Mouse (Mus musculus) hindbrain, embryonic 12.5 days (tissue): ENCODE measurements around the gene P3h3. TPM values are rescaled to one million over a fixed set of nuclear protein-coding genes. Genes with fewer than 3 reads are reported as not detected.
"Not testable (repeated sequence)": the region's sequence is repeated elsewhere in the genome, so short reads cannot be mapped to it uniquely, and the experiment has no call there.

Experiments
- ATAC-seq: fragments of 200-750 bp; cut with Nextera tagmentation; 2 replicates; pipeline ENCODE4 v1.8.0; 2017; ENCODE audit warnings: moderate TSS enrichment; ENCODE audit not compliant: low FRiP score
- H3K27ac ChIP-seq: fragments of 300-500 bp; sonication (generic); 2 replicates; pipeline ENCODE4 v1.5.1; 2016; ENCODE audit warnings: mild to moderate bottlenecking
- H3K27me3 ChIP-seq: fragments of 300-500 bp; sonication (generic); 2 replicates; pipeline ENCODE4 v1.6.1; 2016; ENCODE audit warnings: mild to moderate bottlenecking
- H3K36me3 ChIP-seq: fragments of 300-500 bp; sonication (generic); 2 replicates; pipeline ENCODE4 v1.6.1; 2016; ENCODE audit warnings: mild to moderate bottlenecking
- H3K4me1 ChIP-seq: fragments of 300-500 bp; sonication (generic); 2 replicates; pipeline ENCODE4 v1.6.1; 2016
- H3K4me2 ChIP-seq: fragments of 300-500 bp; sonication (generic); replicated peaks from 2 replicates; pipeline ENCODE4 v1.6.1; 2016; ENCODE audit warnings: mild to moderate bottlenecking
- H3K4me3 ChIP-seq: fragments of 300-500 bp; sonication (generic); 2 replicates; pipeline ENCODE4 v1.5.1; 2016; ENCODE audit warnings: mild to moderate bottlenecking
- H3K9ac ChIP-seq: fragments of 300-500 bp; sonication (generic); 2 replicates; pipeline ENCODE4 v1.6.1; 2016; ENCODE audit warnings: mild to moderate bottlenecking, moderate library complexity
- H3K9me3 ChIP-seq: fragments of 300-500 bp; sonication (generic); replicated peaks from 2 replicates; pipeline ENCODE4 v1.6.1; 2016; ENCODE audit warnings: mild to moderate bottlenecking
- WGBS: fragments of 180-500 bp; shearing (Covaris S2); methylation state at CpG from one replicate; pipeline ENCODE4 v1.1.7; 2016; 5-methylcytosine and 5-hydroxymethylcytosine counted together
- polyA plus RNA-seq: library from polyadenylated mRNA; unstranded; fragments of >200 nt; fragmentation: Nextera tagmentation; extraction: Ambion mirVana; gene quantifications from 2 replicates; pipeline ENCODE4 v1.2.1, GENCODE M21; 2016

Gene P3h3
- polyA plus RNA-seq, 1 experiment from 2014 or later: 39.6 TPM

DNA sequence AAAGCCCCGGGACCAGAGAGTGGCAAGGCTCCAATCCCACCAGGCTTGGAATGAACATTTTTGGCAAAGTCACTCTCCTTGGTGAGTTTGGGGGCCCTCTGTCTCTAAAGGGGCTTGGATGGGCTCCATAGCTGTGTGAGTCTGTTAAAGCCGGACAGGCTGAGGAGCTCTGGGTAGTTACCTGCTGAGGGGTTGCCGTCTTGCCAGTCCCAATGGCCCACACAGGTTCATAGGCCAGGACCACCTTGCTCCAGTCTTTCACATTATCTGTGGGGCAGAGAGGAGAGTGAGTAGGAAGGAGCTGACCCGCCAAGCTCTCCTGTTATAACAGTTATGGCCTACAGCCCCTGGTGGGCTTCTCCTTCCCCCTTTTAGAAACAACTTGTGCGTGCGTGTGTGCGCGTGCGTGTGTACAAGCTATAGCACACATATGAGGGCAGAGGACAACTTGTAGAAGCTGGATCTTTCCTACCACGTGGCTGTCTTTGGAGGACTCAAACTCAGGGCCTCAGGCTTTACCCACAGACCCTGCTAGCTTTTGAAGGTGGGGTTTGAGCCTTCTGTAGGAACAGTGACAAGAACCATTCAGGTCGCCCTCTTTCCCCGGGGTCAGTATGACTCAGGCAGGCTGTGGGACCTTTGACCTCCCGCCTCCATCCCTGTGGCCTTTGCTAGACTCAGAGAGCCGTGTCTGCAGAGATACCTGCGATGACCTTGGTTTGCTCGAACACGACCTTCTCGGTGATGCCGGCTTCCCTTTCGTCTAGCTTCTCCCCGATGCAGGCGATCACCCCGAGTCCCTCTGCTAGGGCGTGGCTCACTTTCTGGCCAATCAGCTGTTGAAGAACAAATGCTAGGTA, 45.6 kb downstream of the P3h3 start:
- Histone ChIP-seq H3K27ac (peak overlapping the region; percentile 7; the same call in 1 of the 2 replicates), H3K27me3 (no peaks in the 10 kb centered on the region), H3K36me3 (peaks cover 33% of the 10 kb centered on the region), H3K4me1 (peaks cover 46% of the 10 kb centered on the region), H3K4me3 (peak overlapping the region; percentile 69), H3K4me2 (peak overlapping the region; percentile 89), H3K9ac (peak overlapping the region; percentile 79; the same call in 1 of the 2 replicates), H3K9me3 (no peaks in the 10 kb centered on the region)
- no peak for ATAC-seq
- 86% methylated on average over 24 of the region's 24 CpGs for WGBS

DNA sequence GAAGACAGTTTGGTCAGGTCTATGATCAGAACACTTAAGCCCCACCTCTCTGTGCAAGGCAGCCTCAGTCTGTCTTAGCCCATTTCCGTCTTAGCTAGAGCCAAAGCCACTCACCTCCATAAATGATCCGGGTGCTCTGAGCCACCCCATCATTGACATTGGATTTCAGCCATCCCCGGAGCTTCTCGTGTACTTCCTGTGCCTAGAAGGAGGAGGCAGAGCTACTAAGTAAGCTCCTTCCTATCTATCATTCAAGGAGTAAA, 46.2 kb downstream of the P3h3 start:
- Histone ChIP-seq H3K27ac (no peak overlapping the region), H3K4me2 (no peak overlapping the region), H3K4me3 (no peak overlapping the region), H3K9ac (no peak overlapping the region), H3K36me3 (peaks cover 28% of the 10 kb centered on the region), H3K4me1 (peaks cover 48% of the 10 kb centered on the region), H3K27me3 (no peaks in the 10 kb centered on the region), H3K9me3 (no peaks in the 10 kb centered on the region)
- no peak for ATAC-seq
- 81% methylated on average over 4 of the region's 4 CpGs for WGBS

DNA sequence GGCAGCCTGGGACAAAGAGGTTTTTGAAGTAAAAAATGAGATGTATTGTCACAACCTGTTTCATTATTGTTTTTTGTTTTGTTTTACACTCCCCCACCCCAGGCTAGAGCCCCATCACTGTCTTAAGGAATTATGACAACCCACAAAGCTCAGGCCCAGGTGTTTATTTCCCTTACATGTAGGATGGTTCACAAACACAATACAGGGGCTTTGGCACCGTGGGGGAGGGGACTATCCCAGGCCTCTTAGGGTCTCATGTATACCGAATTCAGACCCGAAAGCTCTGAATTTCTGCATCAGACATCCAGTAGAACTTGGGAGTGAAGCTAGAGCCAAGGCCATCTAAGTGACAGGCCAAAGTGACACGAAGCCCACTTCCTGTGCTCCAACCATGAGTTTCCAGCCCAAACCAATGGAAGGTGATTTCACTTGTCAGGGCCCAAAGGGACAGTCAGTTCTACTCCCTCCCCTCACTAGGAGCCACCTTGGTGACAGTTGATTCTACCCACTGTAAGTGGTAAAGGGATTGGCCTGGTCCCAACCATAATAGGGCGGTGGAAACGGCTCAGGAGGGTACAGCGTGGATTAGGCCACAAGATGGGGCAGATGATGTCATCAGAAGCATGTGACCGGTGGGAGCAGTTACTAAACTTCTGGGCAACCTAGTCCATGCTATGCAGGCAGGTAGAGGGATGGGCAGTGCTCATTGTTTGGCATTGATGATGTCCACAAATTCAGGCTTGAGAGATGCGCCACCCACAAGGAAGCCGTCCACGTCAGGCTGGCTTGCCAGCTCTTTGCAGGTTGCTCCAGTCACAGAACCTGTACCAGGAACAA, 46.8 kb downstream of the P3h3 start:
- not testable (repeated sequence) for H3K9me3 ChIP-seq

DNA sequence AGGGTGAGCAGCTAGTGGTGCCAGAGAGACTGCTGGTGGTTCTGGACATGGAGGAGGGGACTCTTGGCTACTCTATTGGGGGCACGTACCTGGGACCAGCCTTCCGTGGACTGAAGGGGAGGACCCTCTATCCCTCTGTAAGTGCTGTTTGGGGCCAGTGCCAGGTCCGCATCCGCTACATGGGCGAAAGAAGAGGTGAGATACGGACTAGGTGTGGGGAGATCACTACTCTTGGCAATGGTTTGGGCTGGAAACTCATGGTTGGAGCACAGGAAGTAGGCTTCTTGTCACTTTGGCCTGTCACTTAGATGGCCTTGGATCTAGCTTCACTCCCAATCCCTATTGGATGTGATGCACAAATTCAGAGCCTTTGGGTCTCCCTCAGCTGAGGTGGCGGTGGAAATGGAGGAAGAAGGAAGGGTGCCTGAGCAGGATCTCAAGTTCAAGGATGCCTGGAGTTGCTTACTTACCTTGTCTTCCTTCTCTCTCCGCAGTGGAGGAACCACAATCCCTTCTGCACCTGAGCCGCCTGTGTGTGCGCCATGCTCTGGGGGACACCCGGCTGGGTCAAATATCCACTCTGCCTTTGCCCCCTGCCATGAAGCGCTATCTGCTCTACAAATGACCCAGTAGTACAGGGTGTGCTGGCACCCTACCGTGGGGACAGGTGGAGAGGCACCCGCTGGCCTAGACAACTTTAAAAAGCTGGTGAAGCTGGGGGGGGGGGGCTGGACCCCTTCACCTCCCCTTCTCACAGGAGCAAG, 47.6 kb downstream of the P3h3 start:
- H3K4me3 ChIP-seq: peak overlapping the region; percentile 54
- H3K4me2 ChIP-seq: peak overlapping the region; percentile 89
- H3K27me3 ChIP-seq: no peaks in the 10 kb centered on the region
- H3K4me1 ChIP-seq: peaks cover 57% of the 10 kb centered on the region
- ATAC-seq: peak; percentile 2; the same call in 1 of the 2 replicates
- no peaks in the 10 kb centered on the region for H3K9me3 ChIP-seq
- 41% methylated on average over 14 of the region's 14 CpGs for WGBS
- peak overlapping the region; percentile 63 for H3K9ac ChIP-seq
- peaks cover 15% of the 10 kb centered on the region for H3K36me3 ChIP-seq
- H3K27ac ChIP-seq: peak overlapping the region; percentile 87

More for the DNA sequence above, 46.8 kb downstream of the P3h3 start:
- Histone ChIP-seq H3K36me3 (peaks cover 22% of the 10 kb centered on the region), H3K4me1 (peaks cover 52% of the 10 kb centered on the region)
- not testable (repeated sequence) for H3K4me3 ChIP-seq, ATAC-seq, H3K4me2 ChIP-seq, H3K27ac ChIP-seq, H3K9ac ChIP-seq, H3K27me3 ChIP-seq
- WGBS: 89% methylated on average over 11 of the region's 11 CpGs

DNA sequence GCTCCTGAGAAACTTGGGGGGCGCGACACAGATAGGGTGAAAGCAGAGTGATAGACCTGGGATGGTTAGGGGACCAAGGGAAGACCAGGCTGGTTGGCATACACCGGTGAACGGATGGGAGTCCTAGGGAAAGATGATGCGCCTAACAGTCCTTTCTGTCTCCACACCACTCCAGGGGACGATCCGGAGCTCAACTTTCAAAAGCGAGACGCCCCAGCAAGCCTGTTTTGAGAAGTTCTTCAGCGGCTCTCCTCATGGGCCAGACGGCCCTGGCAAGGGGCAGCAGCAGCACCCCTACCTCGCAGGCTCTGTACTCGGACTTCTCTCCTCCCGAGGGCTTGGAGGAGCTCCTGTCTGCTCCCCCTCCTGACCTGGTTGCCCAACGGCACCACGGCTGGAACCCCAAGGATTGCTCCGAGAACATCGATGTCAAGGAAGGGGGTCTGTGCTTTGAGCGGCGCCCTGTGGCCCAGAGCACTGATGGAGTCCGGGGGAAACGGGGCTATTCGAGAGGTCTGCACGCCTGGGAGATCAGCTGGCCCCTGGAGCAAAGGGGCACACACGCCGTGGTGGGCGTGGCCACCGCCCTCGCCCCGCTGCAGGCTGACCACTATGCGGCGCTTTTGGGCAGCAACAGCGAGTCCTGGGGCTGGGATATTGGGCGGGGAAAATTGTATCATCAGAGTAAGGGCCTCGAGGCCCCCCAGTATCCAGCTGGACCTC, 48.3 kb downstream of the P3h3 start:
- no peaks in the 10 kb centered on the region for H3K9me3 ChIP-seq
- peaks cover 49% of the 10 kb centered on the region for H3K4me1 ChIP-seq
- H3K4me3 ChIP-seq: peak overlapping the region; percentile 54
- ATAC-seq: peak; percentile 18
- peak overlapping the region; percentile 89 for H3K4me2 ChIP-seq
- H3K9ac ChIP-seq: peak overlapping the region; percentile 63
- peak overlapping the region; percentile 87 for H3K27ac ChIP-seq
- under 1% methylated on average over 35 of the region's 35 CpGs for WGBS
- H3K27me3 ChIP-seq: no peaks in the 10 kb centered on the region
- peaks cover 14% of the 10 kb centered on the region for H3K36me3 ChIP-seq

DNA sequence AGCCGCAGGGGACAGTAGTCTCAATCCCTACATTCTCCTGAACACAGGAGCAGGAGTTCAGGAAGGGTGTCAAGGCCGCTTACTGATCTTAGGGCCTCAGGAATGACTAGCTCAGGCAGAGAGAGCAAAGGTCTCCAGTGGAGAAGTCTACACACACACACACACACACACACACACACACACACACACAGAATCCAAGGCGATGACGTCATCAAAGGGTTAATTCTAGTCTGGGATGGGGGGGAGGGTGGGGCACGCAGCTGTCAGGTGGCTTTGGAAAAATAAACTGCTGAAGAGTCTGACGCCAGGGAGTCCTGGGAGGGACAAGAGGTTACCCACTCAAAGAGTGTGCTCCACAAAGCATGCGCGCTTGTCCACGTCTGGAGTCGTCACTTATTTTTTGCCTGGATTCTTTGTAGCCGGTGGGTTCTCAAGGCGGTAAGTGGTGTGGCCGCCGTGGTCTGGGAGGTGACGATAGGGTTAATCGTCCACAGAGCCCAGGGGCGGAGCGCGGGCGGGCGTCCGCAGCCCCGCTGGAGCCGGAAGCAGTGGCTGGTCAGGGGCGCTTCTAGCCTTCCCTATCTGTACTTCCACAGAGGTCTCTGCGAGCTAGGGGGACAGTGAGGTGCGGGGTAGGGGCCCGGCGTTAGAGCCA, 49.1 kb downstream of the P3h3 start, which contains the start of gene Spsb2:
Spsb2 (plus strand) TSS at position 304 of the 655 bp plus-strand sequence.
- H3K27ac ChIP-seq: peak within 1 kb of the TSS; percentile 87
- H3K36me3 ChIP-seq: peaks cover 14% of the 10 kb centered on the region
- peak within 1 kb of the TSS; percentile 54 for H3K4me3 ChIP-seq
- WGBS: 4% methylated on average over 29 of the region's 29 CpGs
- H3K9me3 ChIP-seq: no peaks in the 10 kb centered on the region
- H3K4me2 ChIP-seq: peak within 1 kb of the TSS; percentile 89
- H3K9ac ChIP-seq: peak within 1 kb of the TSS; percentile 63
- peak; percentile 29 for ATAC-seq
- no peaks in the 10 kb centered on the region for H3K27me3 ChIP-seq
- H3K4me1 ChIP-seq: peaks cover 48% of the 10 kb centered on the region

DNA sequence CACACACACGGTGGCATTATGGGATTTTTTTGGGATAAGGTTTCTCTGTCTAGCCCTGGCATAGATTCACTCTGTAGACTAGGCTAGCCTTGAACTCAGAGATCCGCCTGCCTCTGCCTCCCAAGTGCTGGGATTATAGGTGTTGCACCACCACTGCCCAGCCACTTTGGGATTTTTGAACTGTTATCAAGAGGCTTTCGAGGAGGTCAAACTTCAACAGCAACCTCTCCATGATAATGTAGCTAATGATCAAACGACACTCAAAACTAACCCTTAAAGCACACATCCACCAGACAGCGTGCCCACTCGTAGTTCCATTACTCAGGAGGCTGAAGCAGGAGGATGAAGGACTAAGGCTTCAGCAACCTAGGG, 49.6 kb downstream of the P3h3 start:
- ATAC-seq: no peak
- Histone ChIP-seq H3K9me3 (no peaks in the 10 kb centered on the region), H3K4me3 (peak overlapping the region; percentile 54), H3K36me3 (peaks cover 14% of the 10 kb centered on the region), H3K4me2 (peak overlapping the region; percentile 89), H3K4me1 (peaks cover 46% of the 10 kb centered on the region), H3K9ac (peak overlapping the region; percentile 63; the same call in 1 of the 2 replicates), H3K27ac (peak overlapping the region; percentile 87; the same call in 1 of the 2 replicates), H3K27me3 (no peaks in the 10 kb centered on the region)
- WGBS: 90% methylated on average over 6 of the region's 6 CpGs

DNA sequence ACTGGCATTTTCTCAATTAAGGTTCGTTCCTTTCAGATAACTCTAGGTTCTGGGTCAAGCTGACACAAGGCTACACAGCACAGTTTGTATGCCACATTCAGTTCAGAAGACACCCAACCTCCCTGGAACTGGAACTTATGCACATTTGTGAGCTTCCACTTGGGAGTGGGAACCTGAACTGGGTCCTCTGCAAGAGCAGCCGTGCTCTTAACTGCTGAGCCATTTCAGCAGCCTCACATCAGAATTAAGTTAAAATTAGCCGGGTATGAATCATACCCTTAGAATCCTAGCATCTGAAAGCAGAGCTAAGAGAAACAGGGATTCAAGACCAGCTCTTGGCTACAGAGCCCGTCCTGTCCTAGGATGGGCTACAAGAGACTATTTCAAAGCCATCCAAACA, 50.2 kb downstream of the P3h3 start:
- peaks cover 14% of the 10 kb centered on the region for H3K36me3 ChIP-seq
- no peak for ATAC-seq
- H3K4me1 ChIP-seq: peaks cover 40% of the 10 kb centered on the region
- WGBS: 94% methylated on average over 4 of the region's 4 CpGs
- no peak overlapping the region for H3K4me3 ChIP-seq
- no peak overlapping the region for H3K4me2 ChIP-seq
- H3K27ac ChIP-seq: no peak overlapping the region
- no peak overlapping the region for H3K9ac ChIP-seq
- H3K27me3 ChIP-seq: no peaks in the 10 kb centered on the region
- H3K9me3 ChIP-seq: no peaks in the 10 kb centered on the region

DNA sequence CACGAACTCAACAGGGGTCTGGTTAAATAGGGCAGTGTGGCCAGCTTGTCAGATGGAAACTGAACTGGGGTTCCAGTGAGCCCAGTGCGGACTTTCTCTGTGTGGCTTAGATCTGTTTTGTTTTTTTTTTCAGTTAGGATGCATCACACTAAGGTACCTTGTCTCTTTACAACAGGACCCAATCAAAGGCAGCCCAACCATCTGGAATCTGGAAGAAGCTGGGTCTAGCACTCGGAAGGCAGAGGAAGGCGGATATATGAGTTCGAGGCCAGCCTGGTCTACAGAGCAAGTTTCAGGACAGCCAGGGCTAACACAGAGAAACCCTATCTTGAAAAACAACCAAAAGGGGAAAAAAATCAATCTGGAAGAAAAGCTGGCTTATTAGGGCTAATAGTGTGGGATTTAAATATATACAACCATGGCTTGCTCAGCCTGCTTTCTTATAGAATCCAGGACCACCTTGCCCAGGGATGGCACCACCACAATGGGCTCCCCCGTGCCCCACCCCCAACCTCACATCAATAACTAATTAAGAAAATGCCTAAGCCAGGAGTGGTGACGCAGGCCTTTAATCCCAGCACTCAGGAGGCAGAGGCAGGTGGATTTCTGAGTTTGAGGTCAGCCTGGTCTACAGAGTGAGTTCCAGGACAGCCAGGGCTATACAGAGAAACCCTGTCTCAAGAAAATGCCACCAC, 51.0 kb downstream of the P3h3 start:
- H3K27ac ChIP-seq: peak overlapping the region; percentile 79
- H3K36me3 ChIP-seq: peaks cover 8% of the 10 kb centered on the region
- 0 out of 2 replicates have a peak overlapping the region, but pooled peaks have one; percentile 37 for H3K4me3 ChIP-seq
- no peak for ATAC-seq
- 78% methylated on average over 7 of the region's 7 CpGs for WGBS
- peaks cover 35% of the 10 kb centered on the region for H3K4me1 ChIP-seq
- H3K9me3 ChIP-seq: no peaks in the 10 kb centered on the region
- no peak overlapping the region for H3K9ac ChIP-seq
- H3K27me3 ChIP-seq: no peaks in the 10 kb centered on the region
- H3K4me2 ChIP-seq: peak overlapping the region; percentile 73

DNA sequence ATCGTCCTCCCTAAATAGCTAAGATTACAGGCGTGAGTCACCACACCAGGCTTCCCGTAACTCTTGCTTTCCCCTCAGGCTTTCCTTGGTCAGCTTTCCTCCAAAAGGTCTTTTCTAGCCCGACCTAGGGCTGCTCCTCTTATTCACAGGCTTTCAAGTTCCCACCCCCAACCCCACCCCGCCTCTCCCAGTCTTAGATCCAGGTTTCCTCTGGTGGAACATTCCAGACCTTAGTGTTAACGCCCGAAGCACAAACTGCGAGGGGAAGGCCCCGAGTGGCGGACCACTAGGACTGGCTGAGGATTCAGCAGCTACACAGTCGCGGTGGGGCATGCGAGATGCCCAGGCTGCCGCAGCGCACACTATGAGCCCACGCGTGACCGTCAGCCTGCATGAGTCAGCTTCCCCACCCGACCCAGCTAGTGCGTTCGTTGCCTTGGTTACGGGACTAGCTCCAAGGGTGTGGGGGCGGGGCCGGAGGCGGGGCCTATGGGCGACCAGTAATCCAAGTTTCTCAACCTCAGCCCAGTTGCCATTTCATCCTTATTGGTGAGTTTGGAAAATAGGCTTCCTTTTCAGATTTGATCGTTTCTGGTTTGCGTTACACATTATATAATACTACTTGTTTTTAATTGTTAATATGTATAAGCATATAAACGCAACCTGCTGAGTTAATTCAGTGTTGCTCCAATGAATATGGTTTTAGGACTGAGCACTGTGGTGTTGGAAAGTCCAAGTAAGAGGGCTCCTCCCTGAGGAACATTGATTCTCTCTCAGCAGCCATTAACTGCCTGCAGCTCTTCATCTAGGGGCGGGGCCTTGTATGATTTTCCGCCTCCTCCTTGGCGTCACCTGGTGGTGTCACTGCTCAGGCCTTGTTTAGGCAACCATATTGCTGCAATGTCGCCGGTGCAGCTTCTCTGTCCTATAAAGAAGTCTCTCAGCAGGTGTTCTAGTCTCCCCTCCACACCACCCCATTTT, 51.9 kb downstream of the P3h3 start:
- H3K27ac ChIP-seq: peak overlapping the region; percentile 79
- H3K9ac ChIP-seq: peak overlapping the region; percentile 54
- H3K9me3 ChIP-seq: no peaks in the 10 kb centered on the region
- H3K4me1 ChIP-seq: peaks cover 35% of the 10 kb centered on the region
- no peaks in the 10 kb centered on the region for H3K36me3 ChIP-seq
- peak overlapping the region; percentile 73 for H3K4me2 ChIP-seq
- WGBS: 1% methylated on average over 34 of the region's 34 CpGs
- ATAC-seq: peak; percentile 74
- H3K4me3 ChIP-seq: peak overlapping the region; percentile 37
- no peaks in the 10 kb centered on the region for H3K27me3 ChIP-seq
